Mouse (Mus musculus): ENCODE measurements around the gene Igf1. TPM values are rescaled to one million over a fixed set of nuclear protein-coding genes. Genes with fewer than 3 reads are reported as not detected.

The Igf1 gene
- total and polyA plus RNA-seq, 3 experiments = not detected

- no peaks in the 10 kb centered on the region for H3K4me1 ChIP-seq (ENCODE audit: control insufficient read depth in 1 of 2, insufficient read depth in 2 of 2, low read length in 2 of 2)
- H3K27ac ChIP-seq (ENCODE audit: control insufficient read depth, low read depth, low read length) = no peak overlapping the region
- no peak for DNase-seq (ENCODE audit: low read depth, low spot score)
Measured at GRCm38 (mm10) chr10:87817786-87818185, 40.3 kb upstream of the Igf1 start.

GRCm38 (mm10) chr10:87821906-87822305 is 36.2 kb upstream of the Igf1 start:
- Histone ChIP-seq H3K36me3 (ENCODE audit: control insufficient read depth in 1 of 2, insufficient read depth in 2 of 2, low read length in 2 of 2) (no peaks in the 10 kb centered on the region), H3K79me2 (ENCODE audit: control insufficient read depth, insufficient read depth, low read length, poor library complexity) (no peaks in the 10 kb centered on the region), H3K4me3 (ENCODE audit: control insufficient read depth in 1 of 2, insufficient read depth in 1 of 2, low read depth in 2 of 2, low read length in 2 of 2) (no peak overlapping the region), H3K27me3 (ENCODE audit: control insufficient read depth in 1 of 2, insufficient read depth in 2 of 2, low read length in 2 of 2) (no peaks in the 10 kb centered on the region), H3K9me3 (replicated peaks; ENCODE audit: insufficient read depth, low read length) (no peaks in the 10 kb centered on the region), H3K4me1 (ENCODE audit: control insufficient read depth in 1 of 2, insufficient read depth in 2 of 2, low read length in 2 of 2) (no peaks in the 10 kb centered on the region), H3K9ac (ENCODE audit: control insufficient read depth, low read depth, low read length, poor library complexity, severe bottlenecking) (no peak overlapping the region), H3K27ac (ENCODE audit: control insufficient read depth, low read depth, low read length) (no peak overlapping the region)
- no peak for TF ChIP-seq ZMIZ1 (IDR thresholded peaks at IDR 0.05; ENCODE audit: low read depth, low read length)
- no peak for DNase-seq (ENCODE audit: low read depth, low spot score)

More at GRCm38 (mm10) chr10:87817786-87818185, 40.3 kb upstream of the Igf1 start:
- TF ChIP-seq SIN3A (IDR thresholded peaks at IDR 0.05; ENCODE audit: low read length) = no peak
- TF ChIP-seq ZMIZ1 (IDR thresholded peaks at IDR 0.05; ENCODE audit: low read depth, low read length) = no peak
- no peak for TF ChIP-seq E2F4 (IDR thresholded peaks at IDR 0.05; ENCODE audit: borderline replicate concordance, low read depth, low read length)
- no peak for TF ChIP-seq GABPA (IDR thresholded peaks at IDR 0.05; ENCODE audit: low read depth, low read length)
- no peak for TF ChIP-seq NRF1 (IDR thresholded peaks at IDR 0.05; ENCODE audit: insufficient read depth, low read depth, low read length, poor library complexity, severe bottlenecking)
- TF ChIP-seq USF1 (IDR thresholded peaks at IDR 0.05; ENCODE audit: low read depth, low read length) = no peak
- no peak for TF ChIP-seq TCF12 (IDR thresholded peaks at IDR 0.05; ENCODE audit: low read depth, low read length)
- Histone ChIP-seq H3K9me3 (replicated peaks; ENCODE audit: insufficient read depth, low read length) (no peaks in the 10 kb centered on the region), H3K36me3 (ENCODE audit: control insufficient read depth in 1 of 2, insufficient read depth in 2 of 2, low read length in 2 of 2) (no peaks in the 10 kb centered on the region), H3K4me3 (ENCODE audit: control insufficient read depth in 1 of 2, insufficient read depth in 1 of 2, low read depth in 2 of 2, low read length in 2 of 2) (no peak overlapping the region), H3K79me2 (ENCODE audit: control insufficient read depth, insufficient read depth, low read length, poor library complexity) (no peaks in the 10 kb centered on the region), H3K27me3 (ENCODE audit: control insufficient read depth in 1 of 2, insufficient read depth in 2 of 2, low read length in 2 of 2) (no peaks in the 10 kb centered on the region), H3K9ac (ENCODE audit: control insufficient read depth, low read depth, low read length, poor library complexity, severe bottlenecking) (no peak overlapping the region)

GRCm38 (mm10) chr10:87830012-87830411 is 28.1 kb upstream of the Igf1 start:
- no peak overlapping the region for H3K4me3 ChIP-seq (ENCODE audit: control insufficient read depth in 1 of 2, insufficient read depth in 1 of 2, low read depth in 2 of 2, low read length in 2 of 2)
- H3K36me3 ChIP-seq (ENCODE audit: control insufficient read depth in 1 of 2, insufficient read depth in 2 of 2, low read length in 2 of 2) = no peaks in the 10 kb centered on the region
- H3K79me2 ChIP-seq (ENCODE audit: control insufficient read depth, insufficient read depth, low read length, poor library complexity) = no peaks in the 10 kb centered on the region
- H3K9ac ChIP-seq (ENCODE audit: control insufficient read depth, low read depth, low read length, poor library complexity, severe bottlenecking) = no peak overlapping the region
- no peak overlapping the region for H3K27ac ChIP-seq (ENCODE audit: control insufficient read depth, low read depth, low read length)
- no peaks in the 10 kb centered on the region for H3K27me3 ChIP-seq (ENCODE audit: control insufficient read depth in 1 of 2, insufficient read depth in 2 of 2, low read length in 2 of 2)
- DNase-seq (ENCODE audit: low read depth, low spot score) = no peak
- TF ChIP-seq ZKSCAN1 (IDR thresholded peaks at IDR 0.05; ENCODE audit: low read depth, low read length) = no peak
- no peak for TF ChIP-seq MYC (IDR thresholded peaks at IDR 0.05; ENCODE audit: low read depth, low read length)
- no peak for TF ChIP-seq JUND (IDR thresholded peaks at IDR 0.05; ENCODE audit: low read depth, low read length)
- no peak for TF ChIP-seq EP300 (IDR thresholded peaks at IDR 0.05; ENCODE audit: low read depth in 1 of 2, low read length in 2 of 2)
- no peak for TF ChIP-seq TCF12 (IDR thresholded peaks at IDR 0.05; ENCODE audit: low read depth, low read length)
- no peak for TF ChIP-seq ETS1 (IDR thresholded peaks at IDR 0.05; ENCODE audit: low read depth, low read length)
- TF ChIP-seq MAFK (IDR thresholded peaks at IDR 0.05; ENCODE audit: borderline replicate concordance, low read depth, low read length) = no peak
- TF ChIP-seq RAD21 (IDR thresholded peaks at IDR 0.05; ENCODE audit: low read depth, low read length) = no peak
- no peak for TF ChIP-seq E2F4 (IDR thresholded peaks at IDR 0.05; ENCODE audit: borderline replicate concordance, low read depth, low read length)
- no peak for TF ChIP-seq MXI1 (IDR thresholded peaks at IDR 0.05; ENCODE audit: low read depth, low read length)
- TF ChIP-seq CHD2 (IDR thresholded peaks at IDR 0.05; ENCODE audit: low read length) = no peak
- no peak for TF ChIP-seq RCOR1 (IDR thresholded peaks at IDR 0.05; ENCODE audit: low read depth, low read length)
- TF ChIP-seq BHLHE40 (IDR thresholded peaks at IDR 0.05; ENCODE audit: borderline replicate concordance, low read depth, low read length) = no peak
- TF ChIP-seq POLR2A (IDR thresholded peaks at IDR 0.05; ENCODE audit: control insufficient read depth in 1 of 2, insufficient read depth in 1 of 2, low read depth in 1 of 2, low read length in 2 of 2, poor library complexity in 1 of 2) = no peak
- TF ChIP-seq HCFC1 (IDR thresholded peaks at IDR 0.05; ENCODE audit: low read depth, low read length) = no peak
- no peak for TF ChIP-seq MYB (IDR thresholded peaks at IDR 0.05; ENCODE audit: low read depth, low read length)
- TF ChIP-seq KAT2A (conservative IDR thresholded peaks at IDR 0.05; ENCODE audit: low read depth, low read length) = no peak
- TF ChIP-seq NRF1 (IDR thresholded peaks at IDR 0.05; ENCODE audit: insufficient read depth, low read depth, low read length, poor library complexity, severe bottlenecking) = no peak
- no peak for TF ChIP-seq MAZ (IDR thresholded peaks at IDR 0.05; ENCODE audit: low read depth, low read length)
- TF ChIP-seq GABPA (IDR thresholded peaks at IDR 0.05; ENCODE audit: low read depth, low read length) = no peak
- no peaks in the 10 kb centered on the region for H3K9me3 ChIP-seq (replicated peaks; ENCODE audit: insufficient read depth, low read length)
- H3K4me1 ChIP-seq (ENCODE audit: control insufficient read depth in 1 of 2, insufficient read depth in 2 of 2, low read length in 2 of 2) = no peaks in the 10 kb centered on the region
